Mouse (Mus musculus) MEL (cell line): ENCODE data around the gene Grhl3.
A peak's percentile ranks its signal among the peaks of the same experiment; 100 is the strongest.

Experiments used
- CTCF ChIP-seq, 3 experiments: IDR thresholded peaks in 2 of 3; conservative IDR thresholded peaks in 1 of 3; 2 replicates each; pipeline ENCODE4 v1.5.1; 2011 to 2012; ENCODE audit warnings: low read length in 3 of 3, low read depth in 2 of 3, mild to moderate bottlenecking in 2 of 3, improper control_type of control experiment in 1 of 3, inconsistent platforms in 1 of 3, mixed read lengths in 1 of 3, moderate library complexity in 1 of 3; ENCODE audit not compliant: control insufficient read depth in 1 of 3, insufficient read depth in 1 of 3, poor library complexity in 1 of 3, severe bottlenecking in 1 of 3
- EP300 ChIP-seq, 2 experiments: IDR thresholded peaks; 2 replicates each; pipeline ENCODE4 v1.6.1; 2011; ENCODE audit warnings: improper control_type of control experiment in 2 of 2, low read length in 2 of 2, low read depth in 1 of 2, mild to moderate bottlenecking in 1 of 2
- MAX ChIP-seq: IDR thresholded peaks from 2 replicates; pipeline ENCODE4 v1.6.1; 2011; ENCODE audit warnings: low read length, improper control_type of control experiment

DNA sequence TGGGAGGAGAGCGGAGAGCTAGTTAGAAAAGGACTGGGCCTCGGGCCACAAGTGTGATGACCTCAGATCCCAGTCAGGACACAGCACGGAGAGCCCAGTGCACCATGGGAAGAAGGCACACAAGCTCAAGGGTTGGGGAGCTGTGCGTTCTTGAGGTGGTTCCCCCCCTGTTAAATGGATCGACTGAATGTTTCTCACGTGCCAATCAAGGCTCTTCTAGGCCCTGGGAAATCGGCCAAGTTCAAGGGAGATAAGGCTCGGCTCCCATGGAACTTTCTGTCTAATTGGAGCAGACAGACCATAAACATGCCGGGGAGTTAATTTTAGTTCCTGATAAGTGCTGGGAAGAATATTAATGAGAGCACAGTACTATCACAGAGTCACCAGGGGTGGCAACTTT, 8.0 kb downstream of the Grhl3 start:
- TF ChIP-seq CTCF (IDR thresholded peaks at IDR 0.05 in 2 of 3, conservative IDR thresholded peaks at IDR 0.05 in 1 of 3; ENCODE audit: control insufficient read depth in 1 of 3, insufficient read depth in 1 of 3, low read depth in 2 of 3, low read length in 3 of 3, poor library complexity in 1 of 3, severe bottlenecking in 1 of 3): no peak
- 0 out of 2 replicates have a peak, but pooled peaks have one; percentile 14 for TF ChIP-seq MAX
- TF ChIP-seq EP300 (IDR thresholded peaks at IDR 0.05; ENCODE audit: low read depth in 1 of 2, low read length in 2 of 2): peak; percentile 48 to 55; a peak in 2 of 4 replicates
